Mouse (Mus musculus) MEL (cell line): ENCODE data around the gene Zscan4-ps3.
A peak's percentile ranks its signal among the peaks of the same experiment; 100 is the strongest.
"Not testable (repeated sequence)": the region's sequence is repeated elsewhere in the genome, so short reads cannot be mapped to it uniquely, and the experiment has no call there.

ENCODE experiments used
- CHD2 ChIP-seq: IDR thresholded peaks from 2 replicates; pipeline ENCODE4 v1.6.1; 2011; ENCODE audit warnings: low read length, improper control_type of control experiment
- CTCF ChIP-seq, 3 experiments: IDR thresholded peaks in 2 of 3; conservative IDR thresholded peaks in 1 of 3; 2 replicates each; pipeline ENCODE4 v1.5.1; 2011 to 2012; ENCODE audit warnings: low read length in 3 of 3, low read depth in 2 of 3, mild to moderate bottlenecking in 2 of 3, improper control_type of control experiment in 1 of 3, inconsistent platforms in 1 of 3, mixed read lengths in 1 of 3, moderate library complexity in 1 of 3; ENCODE audit not compliant: control insufficient read depth in 1 of 3, insufficient read depth in 1 of 3, poor library complexity in 1 of 3, severe bottlenecking in 1 of 3
- ELF1 ChIP-seq: IDR thresholded peaks from 2 replicates; pipeline ENCODE4 v1.6.1; 2014; ENCODE audit warnings: low read depth, mild to moderate bottlenecking, inconsistent platforms, low read length, improper control_type of control experiment, moderate library complexity
- EP300 ChIP-seq, 2 experiments: IDR thresholded peaks; 2 replicates each; pipeline ENCODE4 v1.6.1; 2011; ENCODE audit warnings: improper control_type of control experiment in 2 of 2, low read length in 2 of 2, low read depth in 1 of 2, mild to moderate bottlenecking in 1 of 2
- GATA1 ChIP-seq: IDR thresholded peaks from 2 replicates; pipeline ENCODE4 v1.6.1; 2011; ENCODE audit warnings: low read depth, low read length, improper control_type of control experiment
- HCFC1 ChIP-seq: IDR thresholded peaks from 2 replicates; pipeline ENCODE4 v1.6.1; 2012; ENCODE audit warnings: low read depth, mild to moderate bottlenecking, inconsistent platforms, low read length, improper control_type of control experiment, moderate library complexity
- MAX ChIP-seq: IDR thresholded peaks from 2 replicates; pipeline ENCODE4 v1.6.1; 2011; ENCODE audit warnings: low read length, improper control_type of control experiment
- MAZ ChIP-seq: IDR thresholded peaks from 2 replicates; pipeline ENCODE4 v1.6.1; 2012; ENCODE audit warnings: low read depth, mild to moderate bottlenecking, inconsistent platforms, low read length, improper control_type of control experiment
- POLR2A ChIP-seq, 2 experiments: IDR thresholded peaks; 2 replicates each; pipeline ENCODE4 v1.6.1; 2011 to 2012; ENCODE audit warnings: low read length in 2 of 2, mild to moderate bottlenecking in 2 of 2, control low read depth in 1 of 2, improper control_type of control experiment in 1 of 2, low read depth in 1 of 2, moderate library complexity in 1 of 2; ENCODE audit not compliant: control insufficient read depth in 1 of 2, insufficient read depth in 1 of 2, poor library complexity in 1 of 2
- POLR2AphosphoS5 ChIP-seq: IDR thresholded peaks from 2 replicates; pipeline ENCODE4 v1.6.1; 2012; ENCODE audit warnings: low read depth, borderline replicate concordance, mild to moderate bottlenecking, inconsistent platforms, low read length, moderate library complexity, mixed read lengths
- TAL1 ChIP-seq: IDR thresholded peaks from 2 replicates; pipeline ENCODE4 v1.6.1; 2012; ENCODE audit warnings: mild to moderate bottlenecking, inconsistent platforms, low read length, moderate library complexity, mixed read lengths
- TBP ChIP-seq: IDR thresholded peaks from 2 replicates; pipeline ENCODE4 v1.8.0; 2011; ENCODE audit warnings: low read depth, low read length, improper control_type of control experiment
- USF1 ChIP-seq: IDR thresholded peaks from 2 replicates; pipeline ENCODE4 v1.6.1; 2014; ENCODE audit warnings: low read depth, mild to moderate bottlenecking, inconsistent platforms, low read length, improper control_type of control experiment, moderate library complexity
- ZNF384 ChIP-seq: IDR thresholded peaks from 2 replicates; pipeline ENCODE4 v1.6.1; 2012; ENCODE audit warnings: low read depth, mild to moderate bottlenecking, inconsistent platforms, low read length, improper control_type of control experiment

DNA sequence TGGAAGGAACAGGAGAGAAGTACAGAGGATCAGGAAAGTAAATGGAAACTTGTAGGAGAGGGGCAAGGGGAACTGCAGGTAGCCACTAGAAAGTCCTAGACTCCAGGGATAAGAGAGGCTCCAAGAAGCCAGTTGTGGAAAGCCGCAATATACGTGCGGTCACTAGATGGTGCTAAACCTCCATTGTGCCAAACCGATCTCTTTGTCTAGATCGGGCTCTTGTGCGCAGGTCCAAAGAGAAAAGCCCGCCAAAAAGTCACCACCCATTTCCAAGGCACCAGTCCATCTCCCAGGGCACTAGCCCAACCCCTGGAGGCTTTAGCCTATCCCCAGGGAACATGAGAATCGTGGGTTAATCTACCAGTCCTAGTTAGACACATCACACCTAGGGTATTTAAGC lies 8.0 kb downstream of the Zscan4-ps3 start:
- peak; percentile 42 to 50 (median 44) for TF ChIP-seq CTCF (IDR thresholded peaks at IDR 0.05 in 2 of 3, conservative IDR thresholded peaks at IDR 0.05 in 1 of 3; ENCODE audit: control insufficient read depth in 1 of 3, insufficient read depth in 1 of 3, low read depth in 2 of 3, low read length in 3 of 3, poor library complexity in 1 of 3, severe bottlenecking in 1 of 3)
- TF ChIP-seq POLR2AphosphoS5; POLR2A (IDR thresholded peaks at IDR 0.05; ENCODE audit: control insufficient read depth in 1 of 2, insufficient read depth in 1 of 2, low read depth in 1 of 2, low read length in 2 of 2, poor library complexity in 1 of 2); ZNF384; USF1; CHD2; TAL1; TBP; MAX; MAZ; ELF1; HCFC1; EP300 (IDR thresholded peaks at IDR 0.05; ENCODE audit: low read depth in 1 of 2, low read length in 2 of 2); GATA1: not testable (repeated sequence)
